Mouse (Mus musculus) midbrain, embryonic 11.5 days (tissue): ENCODE data around the gene Atp12a. TPM values are rescaled to one million over a fixed set of nuclear protein-coding genes. Genes with fewer than 3 reads are reported as not detected.
A peak's percentile ranks its signal among the peaks of the same experiment; 100 is the strongest.

Source experiments
- ATAC-seq: fragments of 200-750 bp; cut with Nextera tagmentation; 2 replicates; pipeline ENCODE4 v1.8.0; 2017; ENCODE audit warnings: moderate TSS enrichment, moderate library complexity; ENCODE audit not compliant: low FRiP score
- DNase-seq: peaks from one replicate; pipeline ENCODE4 v3.0.0; 2015; ENCODE audit warnings: low spot score; ENCODE audit errors: missing footprints
- H3K27ac ChIP-seq: fragments of 300-500 bp; sonication (generic); 2 replicates; pipeline ENCODE4 v1.5.1; 2014; ENCODE audit warnings: low read depth, low read length
- H3K27me3 ChIP-seq: fragments of 300-500 bp; sonication (generic); 2 replicates; pipeline ENCODE4 v1.6.1; 2014; ENCODE audit warnings: mild to moderate bottlenecking, low read length, moderate library complexity, mixed read lengths; ENCODE audit not compliant: control insufficient read depth, insufficient read depth
- H3K36me3 ChIP-seq: fragments of 300-500 bp; sonication (generic); 2 replicates; pipeline ENCODE4 v1.6.1; 2014; ENCODE audit warnings: mild to moderate bottlenecking, low read length, moderate library complexity, mixed read lengths; ENCODE audit not compliant: control insufficient read depth, insufficient read depth
- H3K4me1 ChIP-seq: fragments of 300-500 bp; sonication (generic); 2 replicates; pipeline ENCODE4 v1.6.1; 2014; ENCODE audit warnings: low read length; ENCODE audit not compliant: control insufficient read depth, insufficient read depth
- H3K4me2 ChIP-seq: fragments of 300-500 bp; sonication (generic); 2 replicates; pipeline ENCODE4 v1.6.1; 2014; ENCODE audit warnings: mild to moderate bottlenecking, moderate library complexity
- H3K4me3 ChIP-seq: fragments of 300-500 bp; sonication (generic); 2 replicates; pipeline ENCODE4 v1.5.1; 2014; ENCODE audit warnings: low read depth, low read length
- H3K9ac ChIP-seq: fragments of 300-500 bp; sonication (generic); 2 replicates; pipeline ENCODE4 v1.6.1; 2014; ENCODE audit warnings: low read length
- H3K9me3 ChIP-seq: fragments of 300-500 bp; sonication (generic); 2 replicates; pipeline ENCODE4 v1.6.1; 2016; ENCODE audit warnings: low read length; ENCODE audit not compliant: control insufficient read depth
- WGBS: fragments of 180-500 bp; shearing (Covaris S2); extraction: QIAGEN DNeasy Blood & Tissue Kit; methylation state at CpG from one replicate; pipeline ENCODE4 v1.1.7; 2014; 5-methylcytosine and 5-hydroxymethylcytosine counted together
- polyA plus RNA-seq: library from polyadenylated mRNA; unstranded; fragments of >200 nt; fragmentation: Nextera tagmentation; extraction: Ambion mirVana; gene quantifications from 2 replicates; pipeline ENCODE4 v1.2.1, GENCODE M21; 2014

The Atp12a gene
- 0.10 TPM in 1 of 2 replicates, not detected in the other for polyA plus RNA-seq

DNA sequence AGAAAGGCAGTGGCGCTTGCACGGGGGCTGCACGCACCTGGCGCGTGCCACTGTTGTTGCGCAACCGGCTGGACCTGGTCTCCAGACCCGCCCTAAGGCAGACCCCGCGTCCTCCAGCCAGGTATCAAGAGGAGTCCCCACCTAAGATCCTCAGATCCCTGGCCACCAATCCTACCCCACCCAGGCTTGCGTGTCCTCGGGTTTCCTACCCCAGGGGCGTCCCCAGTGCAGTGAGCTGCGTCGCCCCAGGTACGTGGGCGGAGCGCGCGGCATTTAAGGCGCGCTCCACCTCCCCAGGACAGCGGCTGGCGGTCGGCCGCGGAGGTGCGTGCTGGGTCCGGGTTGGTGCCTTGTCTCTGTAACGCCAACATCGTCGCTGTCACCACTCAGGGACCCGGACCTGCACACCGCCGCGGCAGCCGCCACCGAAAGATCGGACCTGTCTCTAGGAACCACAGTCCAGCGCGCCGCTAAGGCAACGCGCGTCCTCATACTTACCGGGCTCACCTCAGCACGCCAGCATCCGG lies at the start of gene Atp12a:
Atp12a (plus strand) TSS at position 358 of the 527 bp plus-strand sequence.
- Histone ChIP-seq H3K36me3 (no peaks in the 10 kb centered on the region), H3K27ac (no peak within 1 kb of the TSS), H3K27me3 (peaks cover 42% of the 10 kb centered on the region), H3K4me2 (peak within 1 kb of the TSS; percentile 53), H3K9me3 (no peaks in the 10 kb centered on the region), H3K9ac (no peak within 1 kb of the TSS), H3K4me1 (peaks cover 3% of the 10 kb centered on the region; the same call in 1 of the 2 replicates), H3K4me3 (peak within 1 kb of the TSS; percentile 21)
- 0 out of 2 replicates have a peak, but pooled peaks have one; percentile 33 for ATAC-seq
- WGBS: 2% methylated on average over 48 of the region's 48 CpGs
- DNase-seq: peak; percentile 85

- ATAC-seq (no peak), DNase-seq (no peak)
- Histone ChIP-seq H3K9ac (no peak overlapping the region), H3K27me3 (no peaks in the 10 kb centered on the region), H3K4me2 (no peak overlapping the region), H3K36me3 (no peaks in the 10 kb centered on the region), H3K9me3 (no peaks in the 10 kb centered on the region), H3K27ac (no peak overlapping the region), H3K4me3 (no peak overlapping the region), H3K4me1 (no peaks in the 10 kb centered on the region)
- WGBS: 63% methylated on average over 7 of the region's 7 CpGs
These were observed 49.3 kb upstream of the Atp12a start for GRCm38 (mm10) chr14:56315519-56315918.

DNA sequence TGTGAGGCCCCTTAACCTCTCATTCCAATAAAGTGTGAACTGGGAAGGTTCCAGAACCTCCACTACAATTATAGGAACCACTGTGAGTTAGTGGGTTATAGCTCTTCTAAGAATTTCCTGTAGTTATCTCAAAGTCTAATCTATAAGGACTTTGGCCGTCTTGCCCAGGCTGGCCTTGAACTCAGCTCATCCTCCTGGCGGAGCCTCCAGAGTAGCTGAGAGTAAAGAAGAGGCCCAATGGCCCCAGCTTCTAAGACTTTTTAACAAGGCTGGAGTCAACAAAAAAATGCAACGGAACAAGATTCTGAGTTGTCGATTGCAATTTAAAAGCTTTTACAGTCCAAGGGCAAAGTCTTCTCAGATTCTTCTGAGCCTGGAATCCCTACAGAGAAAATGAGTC lies 48.5 kb upstream of the Atp12a start:
- no peaks in the 10 kb centered on the region for H3K9me3 ChIP-seq
- H3K9ac ChIP-seq: no peak overlapping the region
- WGBS: 95% methylated on average over 4 of the region's 4 CpGs
- no peak overlapping the region for H3K4me2 ChIP-seq
- H3K27me3 ChIP-seq: no peaks in the 10 kb centered on the region
- H3K4me3 ChIP-seq: no peak overlapping the region
- no peak overlapping the region for H3K27ac ChIP-seq
- no peak for DNase-seq
- H3K4me1 ChIP-seq: no peaks in the 10 kb centered on the region
- H3K36me3 ChIP-seq: no peaks in the 10 kb centered on the region
- no peak for ATAC-seq

- H3K9me3 ChIP-seq: no peaks in the 10 kb centered on the region
These were observed 41.9 kb upstream of the Atp12a start for GRCm38 (mm10) chr14:56322982-56323381.

DNA sequence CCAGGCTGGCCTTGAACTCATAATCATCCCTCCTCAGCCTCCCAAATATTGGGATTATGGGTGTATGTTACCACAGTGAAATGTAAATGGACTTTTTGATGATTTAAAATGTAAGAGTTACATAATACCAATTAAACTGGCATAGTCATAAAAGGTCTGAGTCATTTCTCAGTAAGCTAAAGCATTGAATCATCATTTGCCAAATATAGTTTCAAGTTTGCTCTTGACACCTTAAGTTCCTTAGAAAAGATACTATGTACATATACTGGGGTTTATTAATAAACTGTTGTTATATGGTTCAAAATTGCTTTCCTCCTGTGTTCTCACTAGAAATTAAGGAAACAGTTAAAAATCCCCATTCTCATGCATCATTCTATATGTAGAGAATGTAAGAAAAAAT lies 39.8 kb upstream of the Atp12a start:
- no peak for DNase-seq
- H3K27me3 ChIP-seq: no peaks in the 10 kb centered on the region
- H3K9ac ChIP-seq: no peak overlapping the region
- no peaks in the 10 kb centered on the region for H3K9me3 ChIP-seq
- no peaks in the 10 kb centered on the region for H3K4me1 ChIP-seq
- H3K36me3 ChIP-seq: no peaks in the 10 kb centered on the region
- no peak for ATAC-seq
- H3K4me2 ChIP-seq: no peak overlapping the region
- no peak overlapping the region for H3K4me3 ChIP-seq
- no peak overlapping the region for H3K27ac ChIP-seq

More at GRCm38 (mm10) chr14:56322982-56323381, 41.9 kb upstream of the Atp12a start:
- 73% methylated on average over 1 of the region's 1 CpGs for WGBS
- Histone ChIP-seq H3K4me1 (no peaks in the 10 kb centered on the region), H3K27ac (no peak overlapping the region), H3K4me3 (no peak overlapping the region), H3K9ac (no peak overlapping the region), H3K27me3 (no peaks in the 10 kb centered on the region), H3K4me2 (no peak overlapping the region), H3K36me3 (no peaks in the 10 kb centered on the region)
- ATAC-seq (no peak), DNase-seq (no peak)

DNA sequence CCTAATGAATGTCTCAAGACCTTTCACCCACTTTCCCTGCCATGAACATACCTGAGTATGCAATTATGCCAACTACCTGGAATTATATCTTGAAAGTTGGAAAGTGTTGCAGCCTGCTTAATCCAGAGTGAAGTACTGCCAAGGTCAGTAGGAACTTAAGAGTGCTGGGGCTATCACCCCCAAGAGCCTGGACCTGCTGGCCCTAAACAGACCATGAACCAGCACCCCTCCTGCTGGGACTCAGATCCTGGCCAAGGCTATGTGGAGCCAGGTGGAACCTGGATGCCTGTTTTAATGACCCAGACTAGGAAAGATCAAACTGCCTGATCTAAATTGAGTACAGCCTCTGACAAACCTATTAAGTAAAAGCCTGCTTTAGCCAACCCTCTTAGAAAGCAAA lies 31.2 kb upstream of the Atp12a start:
- no peaks in the 10 kb centered on the region for H3K4me1 ChIP-seq
- H3K36me3 ChIP-seq: no peaks in the 10 kb centered on the region
- H3K9ac ChIP-seq: no peak overlapping the region
- no peak overlapping the region for H3K4me3 ChIP-seq
- H3K27me3 ChIP-seq: no peaks in the 10 kb centered on the region
- no peak overlapping the region for H3K27ac ChIP-seq
- H3K4me2 ChIP-seq: no peak overlapping the region
- no peak for DNase-seq
- no peaks in the 10 kb centered on the region for H3K9me3 ChIP-seq
- ATAC-seq: no peak

DNA sequence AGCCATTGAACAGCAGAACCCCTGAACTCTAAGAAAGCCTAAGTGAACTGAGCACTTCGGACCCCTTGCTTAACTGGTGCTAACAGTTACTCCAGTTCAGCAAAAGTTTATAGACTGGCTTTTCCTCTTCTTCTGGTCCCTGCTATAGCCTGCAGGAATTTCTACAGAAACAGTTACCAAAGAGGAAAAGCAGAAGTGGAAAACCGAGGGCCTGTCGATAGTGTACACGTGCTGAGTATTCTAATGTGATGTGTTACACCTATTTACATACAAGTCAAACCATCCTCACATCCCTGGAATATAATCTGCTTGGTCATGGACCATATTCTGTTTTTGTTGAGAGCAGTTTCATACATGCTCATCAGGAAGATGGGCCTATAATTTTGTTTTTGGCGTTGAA lies 30.4 kb upstream of the Atp12a start:
- Histone ChIP-seq H3K9me3 (no peaks in the 10 kb centered on the region), H3K9ac (no peak overlapping the region), H3K36me3 (no peaks in the 10 kb centered on the region), H3K27ac (no peak overlapping the region), H3K27me3 (no peaks in the 10 kb centered on the region), H3K4me3 (no peak overlapping the region), H3K4me2 (no peak overlapping the region), H3K4me1 (no peaks in the 10 kb centered on the region)
- no peak for DNase-seq
- no peak for ATAC-seq
- 93% methylated on average over 5 of the region's 5 CpGs for WGBS

GRCm38 (mm10) chr14:56336032-56336431 lies 28.8 kb upstream of the Atp12a start:
- Histone ChIP-seq H3K27me3 (no peaks in the 10 kb centered on the region), H3K36me3 (no peaks in the 10 kb centered on the region), H3K27ac (no peak overlapping the region), H3K4me2 (no peak overlapping the region), H3K4me3 (no peak overlapping the region), H3K9me3 (no peaks in the 10 kb centered on the region), H3K9ac (no peak overlapping the region), H3K4me1 (no peaks in the 10 kb centered on the region)
- 91% methylated on average over 10 of the region's 10 CpGs for WGBS
- no peak for DNase-seq
- ATAC-seq: no peak

- H3K27ac ChIP-seq: no peak overlapping the region
- H3K9ac ChIP-seq: no peak overlapping the region
- H3K4me2 ChIP-seq: no peak overlapping the region
- no peaks in the 10 kb centered on the region for H3K9me3 ChIP-seq
- no peak for DNase-seq
- no peaks in the 10 kb centered on the region for H3K4me1 ChIP-seq
- ATAC-seq: no peak
- 71% methylated on average over 9 of the region's 9 CpGs for WGBS
- H3K27me3 ChIP-seq: no peaks in the 10 kb centered on the region
- H3K4me3 ChIP-seq: no peak overlapping the region
- H3K36me3 ChIP-seq: no peaks in the 10 kb centered on the region
These were observed 27.8 kb upstream of the Atp12a start for GRCm38 (mm10) chr14:56337075-56337474.
